Mouse (Mus musculus) cerebellum, adult 2 months (tissue): ENCODE results near the gene U2surp. TPM values are rescaled to one million over a fixed set of nuclear protein-coding genes. Genes with fewer than 3 reads are reported as not detected.

Experiments
- DNase-seq, 2 experiments: peaks; one replicate each; pipeline ENCODE4 v3.0.0; 2021
- H3K27ac ChIP-seq: fragments of 200-500 bp; 2 replicates; pipeline ENCODE4 v1.5.1; 2012; ENCODE audit warnings: low read length, control low read depth, inconsistent platforms; ENCODE audit not compliant: insufficient read depth
- H3K27me3 ChIP-seq: fragments of 200-500 bp; 2 replicates; pipeline ENCODE4 v1.6.1; 2012; ENCODE audit warnings: inconsistent platforms, mild to moderate bottlenecking, low read length, moderate library complexity; ENCODE audit not compliant: control insufficient read depth, insufficient read depth
- H3K4me1 ChIP-seq: fragments of 200-500 bp; 2 replicates; pipeline ENCODE4 v1.6.1; 2011; ENCODE audit warnings: low read length; ENCODE audit not compliant: control insufficient read depth, insufficient read depth
- H3K4me3 ChIP-seq: fragments of 200-500 bp; replicated peaks from 2 replicates; pipeline ENCODE3; 2011; ENCODE audit warnings: mild to moderate bottlenecking, low read depth, low read length, control low read depth; ENCODE audit not compliant: insufficient read depth
- CTCF ChIP-seq: fragments of 200-500 bp; IDR thresholded peaks from 2 replicates; pipeline ENCODE4 v1.5.1; 2011; ENCODE audit warnings: low read depth, mild to moderate bottlenecking, control low read depth, low read length, moderate library complexity, borderline replicate concordance; ENCODE audit not compliant: insufficient read depth
- POLR2A ChIP-seq: fragments of 200-500 bp; IDR thresholded peaks from 2 replicates; pipeline ENCODE4 v1.6.1; 2011; ENCODE audit warnings: low read length, control low read depth, borderline replicate concordance; ENCODE audit not compliant: insufficient read depth
- WGBS: fragments of 180-500 bp; shearing (Covaris S2); methylation state at CpG from one replicate; pipeline ENCODE4 v1.1.7; 2018; 5-methylcytosine and 5-hydroxymethylcytosine counted together
- polyA plus RNA-seq: library from polyadenylated mRNA; depleted of rRNA; stranded (reverse); fragments of >200 nt; gene quantifications from 2 replicates; pipeline ENCODE4 v1.2.3, GENCODE M21; 2012; rRNA removed

U2surp gene
- polyA plus RNA-seq, result 28.4 and 30.8 TPM in 2 replicates

- no peaks in the 10 kb centered on the region for H3K27me3 ChIP-seq
- H3K4me1 ChIP-seq, result peaks cover 3% of the 10 kb centered on the region; the same call in 1 of the 2 replicates
- peak; percentile 82; the same call in 1 of the 2 replicates for TF ChIP-seq POLR2A
- no peak for TF ChIP-seq CTCF
- WGBS, result under 1% methylated on average over 74 of the region's 74 CpGs
- H3K27ac ChIP-seq, result peak within 1 kb of the TSS; percentile 87
- H3K4me3 ChIP-seq, result peak within 1 kb of the TSS; percentile 81
- DNase-seq, result peak; percentile 97
Observed at GRCm38 (mm10) chr9:95511472-95512330, at the start of gene U2surp. TSS of gene U2surp (minus strand) at chr9:95511996.

GRCm38 (mm10) chr9:95559936-95560735 lies 48.3 kb upstream of the U2surp start:
- H3K4me3 ChIP-seq, result peak overlapping the region; percentile 53
- TF ChIP-seq CTCF, result no peak
- no peak; the same call in 1 of the 2 replicates for TF ChIP-seq POLR2A
- peak overlapping the region; percentile 95 for H3K27ac ChIP-seq
- peaks cover 9% of the 10 kb centered on the region; the same call in 1 of the 2 replicates for H3K4me1 ChIP-seq
- 10% methylated on average over 78 of the region's 78 CpGs for WGBS
- H3K27me3 ChIP-seq, result no peaks in the 10 kb centered on the region
- DNase-seq, result peak; percentile 79 to 80

GRCm38 (mm10) chr9:95559059-95559935 lies 47.5 kb upstream of the U2surp start, which contains the start of gene Paqr9:
TSS of gene Paqr9 (plus strand) at chr9:95559657.
- peak within 1 kb of the TSS; percentile 95 for H3K27ac ChIP-seq
- peak; percentile 79 to 84 for DNase-seq
- no peaks in the 10 kb centered on the region for H3K27me3 ChIP-seq
- peaks cover 9% of the 10 kb centered on the region; the same call in 1 of the 2 replicates for H3K4me1 ChIP-seq
- no peak for TF ChIP-seq CTCF
- peak; percentile 32; the same call in 1 of the 2 replicates for TF ChIP-seq POLR2A
- peak within 1 kb of the TSS; percentile 99 for H3K4me3 ChIP-seq
- WGBS, result 8% methylated on average over 86 of the region's 118 CpGs

GRCm38 (mm10) chr9:95558726-95559058 lies 46.9 kb upstream of the U2surp start:
- WGBS, result 4% methylated on average over 11 of the region's 11 CpGs
- no peak for DNase-seq

GRCm38 (mm10) chr9:95557722-95558121 lies 45.9 kb upstream of the U2surp start:
- Histone ChIP-seq H3K27ac (no peak overlapping the region), H3K27me3 (no peaks in the 10 kb centered on the region), H3K4me1 (peaks cover 11% of the 10 kb centered on the region; the same call in 1 of the 2 replicates), H3K4me3 (no peak overlapping the region)
- no peak for TF ChIP-seq CTCF
- TF ChIP-seq POLR2A, result no peak
- no peak for DNase-seq
- WGBS, result 83% methylated on average over 6 of the region's 6 CpGs

More at GRCm38 (mm10) chr9:95558726-95559058, 46.9 kb upstream of the U2surp start:
- peaks cover 9% of the 10 kb centered on the region; the same call in 1 of the 2 replicates for H3K4me1 ChIP-seq
- H3K27ac ChIP-seq, result peak overlapping the region; percentile 88
- TF ChIP-seq CTCF (no peak), POLR2A (no peak; the same call in 1 of the 2 replicates)
- no peaks in the 10 kb centered on the region for H3K27me3 ChIP-seq
- H3K4me3 ChIP-seq, result peak overlapping the region; percentile 99

GRCm38 (mm10) chr9:95556067-95556512 lies 44.3 kb upstream of the U2surp start:
- no peaks in the 10 kb centered on the region for H3K27me3 ChIP-seq
- DNase-seq, result no peak
- TF ChIP-seq CTCF, result no peak
- peaks cover 19% of the 10 kb centered on the region; the same call in 1 of the 2 replicates for H3K4me1 ChIP-seq
- WGBS, result 89% methylated on average over 4 of the region's 4 CpGs
- no peak overlapping the region for H3K4me3 ChIP-seq
- no peak overlapping the region for H3K27ac ChIP-seq

- Histone ChIP-seq H3K27ac (no peak overlapping the region), H3K27me3 (no peaks in the 10 kb centered on the region), H3K4me3 (no peak overlapping the region), H3K4me1 (peaks cover 21% of the 10 kb centered on the region)
- TF ChIP-seq CTCF (no peak), POLR2A (no peak)
- no peak for DNase-seq
- WGBS, result 70% methylated on average over 5 of the region's 5 CpGs
Observed at GRCm38 (mm10) chr9:95555233-95555740, 43.5 kb upstream of the U2surp start.
